In the genomic region with DNA sequence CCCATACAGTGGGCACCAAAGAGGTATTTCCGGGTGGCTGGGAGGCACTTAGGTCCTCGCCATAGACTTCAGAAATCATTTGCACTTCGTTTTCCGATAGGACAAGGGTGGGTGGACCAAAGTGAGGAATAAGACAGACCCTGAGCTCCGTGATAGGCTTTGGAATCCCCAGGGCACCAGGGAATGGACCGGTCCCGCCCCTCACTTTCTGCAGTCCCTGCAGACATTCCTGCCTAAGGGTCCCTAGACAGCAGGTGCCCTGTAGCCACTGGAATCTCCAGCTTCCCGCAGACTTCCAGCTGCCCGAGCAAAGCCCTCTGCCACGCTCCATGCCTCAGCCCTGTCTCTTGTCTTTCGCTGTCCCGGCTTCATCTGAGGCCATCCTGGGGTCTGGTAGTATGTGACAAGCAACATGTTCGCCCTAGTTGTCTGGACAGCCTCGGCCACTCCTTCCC, we compare ENCODE assay signal across 8 mouse cellular contexts.
A peak's percentile ranks its signal among the peaks of the same experiment; 100 is the strongest.
DNase-seq lines count a peak whose midpoint lies in the region; ATAC-seq lines count a peak whose summit lies in the region.

No protein-coding gene starts in this region.

- ATAC-seq in erythroblast, adult 5-6 weeks (replicated peaks; ENCODE audit: low FRiP score, poor library complexity, severe bottlenecking), result no peak
- ATAC-seq in forebrain, embryonic 13.5 days, result peak; percentile 77
- peak; percentile 11; the same call in 1 of the 2 replicates for ATAC-seq in liver, embryonic 15.5 days (ENCODE audit: insufficient read depth)

- peak; percentile 48 for DNase-seq in 3T3-L1 (ENCODE audit: low read depth, low spot score)
- no peak for DNase-seq in spleen, adult 18-20 months
- no peak for DNase-seq in ovary, adult 18-20 months (ENCODE audit: low spot score)
- DNase-seq in layer of hippocampus, adult 18-20 months (ENCODE audit: low spot score in 2 of 2), result no peak

- H3K36me3 ChIP-seq in erythroblast, embryonic 14.5 days (ENCODE audit: control insufficient read depth), result peaks cover 5% of the 10 kb centered on the region; the same call in 1 of the 2 replicates
- no peaks in the 10 kb centered on the region for H3K36me3 ChIP-seq in forebrain, embryonic 13.5 days (ENCODE audit: poor library complexity, severe bottlenecking)
- H3K36me3 ChIP-seq in liver, embryonic 15.5 days (replicated peaks), result no peaks in the 10 kb centered on the region

- peak overlapping the region; percentile 55; the same call in 1 of the 2 replicates for H3K9ac ChIP-seq in forebrain, embryonic 13.5 days
- H3K9ac ChIP-seq in liver, embryonic 15.5 days, result no peak overlapping the region

- H3K4me2 ChIP-seq in forebrain, embryonic 13.5 days, result peak overlapping the region; percentile 63
- peak overlapping the region; percentile 63 for H3K4me2 ChIP-seq in liver, embryonic 15.5 days

- H3K4me3 ChIP-seq in erythroblast, embryonic 14.5 days (replicated peaks), result peak overlapping the region; percentile 26
- H3K4me3 ChIP-seq in forebrain, embryonic 13.5 days, result peak overlapping the region; percentile 31
- peak overlapping the region; percentile 22 for H3K4me3 ChIP-seq in liver, embryonic 15.5 days (replicated peaks)

- H3K9me3 ChIP-seq in erythroblast, embryonic 14.5 days (ENCODE audit: control insufficient read depth, low read length), result no peaks in the 10 kb centered on the region; the same call in 1 of the 2 replicates
- H3K9me3 ChIP-seq in forebrain, embryonic 13.5 days (replicated peaks), result no peaks in the 10 kb centered on the region; the same call in 1 of the 2 replicates
- H3K9me3 ChIP-seq in liver, embryonic 15.5 days (replicated peaks), result no peaks in the 10 kb centered on the region

- no peaks in the 10 kb centered on the region for H3K27me3 ChIP-seq in erythroblast, embryonic 14.5 days (ENCODE audit: control insufficient read depth)
- no peaks in the 10 kb centered on the region for H3K27me3 ChIP-seq in forebrain, embryonic 13.5 days
- H3K27me3 ChIP-seq in liver, embryonic 15.5 days, result no peaks in the 10 kb centered on the region

- H3K4me1 ChIP-seq in erythroblast, embryonic 14.5 days (ENCODE audit: control insufficient read depth), result peaks cover 4% of the 10 kb centered on the region
- H3K4me1 ChIP-seq in forebrain, embryonic 13.5 days, result peaks cover 10% of the 10 kb centered on the region
- H3K4me1 ChIP-seq in liver, embryonic 15.5 days (replicated peaks), result peaks cover 15% of the 10 kb centered on the region

- H3K27ac ChIP-seq in forebrain, embryonic 13.5 days, result no peak overlapping the region
- no peak overlapping the region for H3K27ac ChIP-seq in liver, embryonic 15.5 days (replicated peaks)

- WGBS in forebrain, embryonic 13.5 days, result 6% methylated on average over 14 of the region's 14 CpGs
- WGBS in liver, embryonic 15.5 days (ENCODE audit: insufficient replicate concordance), result 5% methylated on average over 14 of the region's 14 CpGs
